Mouse (Mus musculus): ENCODE measurements around the gene A4gnt. TPM values are rescaled to one million over a fixed set of nuclear protein-coding genes. Genes with fewer than 3 reads are reported as not detected.
A peak's percentile ranks its signal among the peaks of the same experiment; 100 is the strongest.
"Not testable (repeated sequence)": the region's sequence is repeated elsewhere in the genome, so short reads cannot be mapped to it uniquely, and the experiment has no call there.

The A4gnt gene
- polyA plus RNA-seq, 1 experiment from 2014 or later, result 1.6 TPM

DNA sequence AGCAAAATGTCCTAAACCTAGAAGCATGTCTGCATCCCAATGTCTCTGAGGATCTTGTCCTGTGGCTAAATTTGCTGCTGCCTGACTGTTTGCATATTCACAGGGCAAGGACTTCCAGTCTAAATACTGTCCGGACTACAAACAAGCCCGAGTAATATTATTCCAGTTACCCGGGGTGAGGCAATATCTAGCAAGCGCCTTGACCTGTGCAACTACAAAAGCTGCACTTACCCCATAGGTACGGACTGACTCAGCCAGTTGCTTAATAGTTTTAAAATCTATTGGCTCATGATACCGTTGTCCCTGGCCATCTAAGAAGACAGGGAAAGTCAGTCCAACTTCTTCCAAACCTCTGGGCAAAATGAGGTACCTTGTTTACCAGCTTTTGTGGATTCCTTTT lies 13.2 kb upstream of the A4gnt start:
- not testable (repeated sequence) for ATAC-seq; H3K4me1 ChIP-seq (ENCODE audit: control insufficient read depth, insufficient read depth, low read length); H3K27me3 ChIP-seq (replicated peaks; ENCODE audit: control insufficient read depth, insufficient read depth, low read length); H3K9ac ChIP-seq (ENCODE audit: low read depth, low read length); H3K27ac ChIP-seq (ENCODE audit: low read length); H3K9me3 ChIP-seq (ENCODE audit: control insufficient read depth, low read length); H3K4me2 ChIP-seq (ENCODE audit: low read depth, low read length); H3K4me3 ChIP-seq (ENCODE audit: low read length); H3K36me3 ChIP-seq (ENCODE audit: control insufficient read depth, insufficient read depth, low read length)
- WGBS, result 95% methylated on average over 6 of the region's 6 CpGs

DNA sequence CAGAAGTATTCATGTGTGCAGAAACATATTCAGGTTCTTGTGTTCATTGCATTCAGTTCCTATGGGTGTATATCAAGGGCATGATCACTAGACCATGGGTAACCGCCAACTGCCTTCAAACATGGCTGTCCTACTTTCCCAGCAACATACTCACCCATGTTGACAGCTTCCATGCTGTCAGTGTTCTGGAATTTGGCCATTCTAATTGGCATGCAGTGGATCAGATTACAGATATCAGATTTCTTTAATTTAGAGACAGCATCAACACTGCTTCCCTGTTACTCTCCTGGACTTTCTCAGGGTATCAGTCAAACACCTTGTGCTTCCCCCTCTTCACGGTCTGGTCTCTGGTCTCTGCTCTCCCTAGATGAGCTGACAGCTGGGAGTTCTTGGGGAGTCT lies 8.7 kb upstream of the A4gnt start:
- Histone ChIP-seq H3K4me1 (ENCODE audit: control insufficient read depth, insufficient read depth, low read length) (no peaks in the 10 kb centered on the region), H3K9me3 (ENCODE audit: control insufficient read depth, low read length) (no peaks in the 10 kb centered on the region), H3K4me3 (ENCODE audit: low read length) (no peak overlapping the region), H3K27me3 (replicated peaks; ENCODE audit: control insufficient read depth, insufficient read depth, low read length) (no peaks in the 10 kb centered on the region), H3K9ac (ENCODE audit: low read depth, low read length) (no peak overlapping the region), H3K27ac (ENCODE audit: low read length) (no peak overlapping the region), H3K4me2 (ENCODE audit: low read depth, low read length) (no peak overlapping the region), H3K36me3 (ENCODE audit: control insufficient read depth, insufficient read depth, low read length) (no peaks in the 10 kb centered on the region)
- ATAC-seq, result no peak
- WGBS, result 71% methylated on average over 2 of the region's 2 CpGs

DNA sequence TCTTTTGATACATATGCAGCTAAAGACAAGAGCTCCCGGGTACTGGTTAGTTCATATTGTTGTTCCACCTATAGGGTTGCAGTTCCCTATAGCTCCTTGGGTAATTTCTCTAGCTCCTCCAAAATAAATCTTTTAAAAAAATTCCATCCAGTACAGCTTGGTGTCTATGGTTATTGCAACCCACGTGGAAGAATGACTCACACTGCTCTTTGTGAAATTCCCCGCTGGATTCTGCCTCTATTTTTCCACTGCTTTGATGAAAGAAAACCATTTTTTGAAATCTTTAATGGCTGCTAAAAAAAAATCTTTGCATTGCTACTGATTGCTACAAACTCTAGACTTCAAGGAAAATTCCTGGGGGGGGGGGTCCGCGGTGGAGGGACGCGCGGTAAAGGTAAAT lies 7.4 kb downstream of the A4gnt start:
- 92% methylated on average over 7 of the region's 8 CpGs for WGBS
- Histone ChIP-seq H3K9me3 (ENCODE audit: control insufficient read depth, low read length) (no peaks in the 10 kb centered on the region), H3K27me3 (replicated peaks; ENCODE audit: control insufficient read depth, insufficient read depth, low read length) (no peaks in the 10 kb centered on the region), H3K9ac (ENCODE audit: low read depth, low read length) (no peak overlapping the region), H3K4me2 (ENCODE audit: low read depth, low read length) (no peak overlapping the region), H3K4me3 (ENCODE audit: low read length) (no peak overlapping the region), H3K36me3 (ENCODE audit: control insufficient read depth, insufficient read depth, low read length) (no peaks in the 10 kb centered on the region), H3K27ac (ENCODE audit: low read length) (no peak overlapping the region), H3K4me1 (ENCODE audit: control insufficient read depth, insufficient read depth, low read length) (no peaks in the 10 kb centered on the region)
- ATAC-seq, result no peak

DNA sequence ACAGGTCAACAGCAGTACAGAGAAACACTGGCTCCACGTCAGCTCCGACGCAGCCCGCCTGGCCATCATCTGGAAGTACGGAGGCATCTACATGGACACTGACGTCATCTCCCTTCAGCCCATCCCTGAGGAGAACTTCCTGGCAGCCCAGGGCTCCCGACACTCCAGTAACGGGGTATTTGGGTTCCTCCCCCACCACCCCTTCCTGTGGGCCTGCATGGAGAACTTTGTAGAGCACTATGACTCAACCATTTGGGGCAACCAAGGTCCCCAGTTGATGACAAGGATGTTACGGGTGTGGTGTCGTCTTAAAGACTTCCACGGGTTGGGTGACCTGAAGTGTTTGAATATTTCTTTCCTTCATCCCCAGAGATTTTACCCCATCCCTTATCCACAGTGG lies 7.9 kb downstream of the A4gnt start:
- H3K9me3 ChIP-seq (ENCODE audit: control insufficient read depth, low read length), result no peaks in the 10 kb centered on the region
- WGBS, result 89% methylated on average over 11 of the region's 11 CpGs
- no peak for ATAC-seq

DNA sequence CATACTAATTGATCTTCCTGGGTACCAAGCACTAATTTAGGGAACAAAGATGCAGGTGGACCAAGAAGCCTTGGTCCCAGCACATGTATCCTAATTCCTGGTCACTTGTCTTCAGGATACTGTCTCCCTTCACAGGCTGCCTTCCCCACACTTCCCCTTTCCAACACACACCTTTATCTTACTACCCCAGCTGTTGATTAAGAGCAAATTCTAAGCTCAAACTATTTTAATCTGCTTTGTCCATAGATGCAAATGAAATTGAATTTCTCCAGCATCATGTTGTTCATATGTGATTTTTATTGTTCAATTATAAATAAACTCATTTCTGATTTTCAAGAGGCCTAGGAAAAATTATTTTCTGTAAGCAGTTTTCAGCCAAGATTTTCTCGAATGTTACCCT lies 9.7 kb downstream of the A4gnt start:
- no peaks in the 10 kb centered on the region for H3K4me1 ChIP-seq (ENCODE audit: control insufficient read depth, insufficient read depth, low read length)
- H3K9ac ChIP-seq (ENCODE audit: low read depth, low read length), result no peak overlapping the region
- WGBS, result 78% methylated on average over 1 of the region's 1 CpGs
- H3K27ac ChIP-seq (ENCODE audit: low read length), result no peak overlapping the region
- no peaks in the 10 kb centered on the region for H3K36me3 ChIP-seq (ENCODE audit: control insufficient read depth, insufficient read depth, low read length)
- ATAC-seq, result no peak
- H3K27me3 ChIP-seq (replicated peaks; ENCODE audit: control insufficient read depth, insufficient read depth, low read length), result no peaks in the 10 kb centered on the region
- H3K9me3 ChIP-seq (ENCODE audit: control insufficient read depth, low read length), result no peaks in the 10 kb centered on the region
- no peak overlapping the region for H3K4me2 ChIP-seq (ENCODE audit: low read depth, low read length)
- H3K4me3 ChIP-seq (ENCODE audit: low read length), result no peak overlapping the region

More for the DNA sequence above, 7.9 kb downstream of the A4gnt start:
- Histone ChIP-seq H3K9ac (ENCODE audit: low read depth, low read length) (no peak overlapping the region), H3K27me3 (replicated peaks; ENCODE audit: control insufficient read depth, insufficient read depth, low read length) (no peaks in the 10 kb centered on the region), H3K4me1 (ENCODE audit: control insufficient read depth, insufficient read depth, low read length) (no peaks in the 10 kb centered on the region), H3K4me3 (ENCODE audit: low read length) (no peak overlapping the region), H3K4me2 (ENCODE audit: low read depth, low read length) (no peak overlapping the region), H3K27ac (ENCODE audit: low read length) (no peak overlapping the region), H3K36me3 (ENCODE audit: control insufficient read depth, insufficient read depth, low read length) (no peaks in the 10 kb centered on the region)

DNA sequence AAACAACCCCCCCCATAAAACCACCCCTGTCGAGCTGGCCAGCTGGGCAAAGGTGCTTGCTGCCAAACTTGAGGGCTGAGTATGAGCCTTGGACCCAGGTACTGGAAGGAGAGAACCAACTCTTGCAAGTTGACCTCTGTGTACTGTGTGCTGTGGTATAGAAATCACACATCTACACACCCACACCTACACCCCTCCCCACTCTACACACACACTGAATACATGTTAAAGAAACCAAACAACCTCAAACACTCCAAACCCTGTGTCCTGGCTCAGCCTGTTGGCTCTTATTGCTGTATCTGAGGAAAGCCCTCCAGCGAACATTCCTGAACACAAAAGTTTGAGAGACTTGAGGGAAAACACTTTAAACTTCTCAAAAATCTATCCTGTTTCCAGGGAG lies 10.7 kb downstream of the A4gnt start:
- WGBS, result 39% methylated on average over 2 of the region's 2 CpGs
- H3K36me3 ChIP-seq (ENCODE audit: control insufficient read depth, insufficient read depth, low read length), result no peaks in the 10 kb centered on the region
- no peak overlapping the region for H3K9ac ChIP-seq (ENCODE audit: low read depth, low read length)
- ATAC-seq, result no peak
- H3K4me3 ChIP-seq (ENCODE audit: low read length), result no peak overlapping the region
- no peaks in the 10 kb centered on the region for H3K27me3 ChIP-seq (replicated peaks; ENCODE audit: control insufficient read depth, insufficient read depth, low read length)
- H3K4me2 ChIP-seq (ENCODE audit: low read depth, low read length), result no peak overlapping the region
- no peaks in the 10 kb centered on the region for H3K4me1 ChIP-seq (ENCODE audit: control insufficient read depth, insufficient read depth, low read length)
- H3K27ac ChIP-seq (ENCODE audit: low read length), result no peak overlapping the region
- H3K9me3 ChIP-seq (ENCODE audit: control insufficient read depth, low read length), result no peaks in the 10 kb centered on the region

DNA sequence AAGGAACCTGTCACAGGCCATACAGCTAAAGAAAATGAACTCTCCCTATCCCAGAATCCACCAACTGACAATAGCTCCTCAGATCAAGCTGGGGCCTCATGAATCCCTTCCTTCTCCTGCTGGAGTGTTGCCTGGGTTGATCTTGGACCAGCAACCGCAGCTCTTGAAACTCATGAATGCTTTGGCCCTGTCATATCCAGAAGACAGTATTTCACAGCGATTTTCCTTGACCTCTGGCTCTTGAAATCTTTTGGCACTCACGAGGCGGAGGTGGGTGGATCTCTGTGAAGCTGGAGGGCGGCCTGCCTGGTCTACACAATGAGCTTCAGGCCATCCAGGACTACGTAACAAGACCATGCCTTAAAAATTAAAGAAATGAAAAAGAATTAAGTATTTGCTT lies 11.8 kb downstream of the A4gnt start:
- no peak for ATAC-seq
- Histone ChIP-seq H3K4me1 (ENCODE audit: control insufficient read depth, insufficient read depth, low read length) (no peaks in the 10 kb centered on the region), H3K27me3 (replicated peaks; ENCODE audit: control insufficient read depth, insufficient read depth, low read length) (no peaks in the 10 kb centered on the region), H3K27ac (ENCODE audit: low read length) (no peak overlapping the region), H3K36me3 (ENCODE audit: control insufficient read depth, insufficient read depth, low read length) (no peaks in the 10 kb centered on the region), H3K4me2 (ENCODE audit: low read depth, low read length) (no peak overlapping the region), H3K9ac (ENCODE audit: low read depth, low read length) (no peak overlapping the region), H3K9me3 (ENCODE audit: control insufficient read depth, low read length) (no peaks in the 10 kb centered on the region), H3K4me3 (ENCODE audit: low read length) (no peak overlapping the region)
- WGBS, result 75% methylated on average over 6 of the region's 6 CpGs

DNA sequence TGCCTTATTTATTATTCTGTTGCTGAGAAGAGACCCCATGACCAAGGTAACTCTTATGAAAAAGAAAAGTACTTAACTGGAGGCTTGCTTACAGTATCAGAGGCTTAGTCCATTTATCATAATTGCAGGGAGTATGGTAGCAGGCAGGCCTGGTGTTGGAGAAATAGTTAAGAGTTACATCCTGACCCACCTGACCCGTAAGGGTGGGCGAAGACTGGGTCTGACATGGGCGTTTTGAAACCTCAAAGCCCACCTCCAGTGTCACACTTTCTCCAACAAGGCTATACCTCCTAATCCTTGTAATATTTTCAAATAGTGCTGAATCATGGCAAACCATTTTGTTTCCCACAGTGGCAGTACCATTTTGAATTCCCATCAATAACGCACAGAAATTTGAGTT lies 16.3 kb downstream of the A4gnt start:
- no peak overlapping the region for H3K9ac ChIP-seq (ENCODE audit: low read depth, low read length)
- H3K4me1 ChIP-seq (ENCODE audit: control insufficient read depth, insufficient read depth, low read length), result peaks cover 9% of the 10 kb centered on the region
- H3K27ac ChIP-seq (ENCODE audit: low read length), result 0 out of 2 replicates have a peak overlapping the region, but pooled peaks have one; percentile 86
- WGBS, result 67% methylated on average over 4 of the region's 4 CpGs
- no peaks in the 10 kb centered on the region for H3K36me3 ChIP-seq (ENCODE audit: control insufficient read depth, insufficient read depth, low read length)
- no peak overlapping the region for H3K4me2 ChIP-seq (ENCODE audit: low read depth, low read length)
- no peaks in the 10 kb centered on the region for H3K9me3 ChIP-seq (ENCODE audit: control insufficient read depth, low read length)
- H3K27me3 ChIP-seq (replicated peaks; ENCODE audit: control insufficient read depth, insufficient read depth, low read length), result no peaks in the 10 kb centered on the region
- no peak for ATAC-seq
- H3K4me3 ChIP-seq (ENCODE audit: low read length), result no peak overlapping the region

DNA sequence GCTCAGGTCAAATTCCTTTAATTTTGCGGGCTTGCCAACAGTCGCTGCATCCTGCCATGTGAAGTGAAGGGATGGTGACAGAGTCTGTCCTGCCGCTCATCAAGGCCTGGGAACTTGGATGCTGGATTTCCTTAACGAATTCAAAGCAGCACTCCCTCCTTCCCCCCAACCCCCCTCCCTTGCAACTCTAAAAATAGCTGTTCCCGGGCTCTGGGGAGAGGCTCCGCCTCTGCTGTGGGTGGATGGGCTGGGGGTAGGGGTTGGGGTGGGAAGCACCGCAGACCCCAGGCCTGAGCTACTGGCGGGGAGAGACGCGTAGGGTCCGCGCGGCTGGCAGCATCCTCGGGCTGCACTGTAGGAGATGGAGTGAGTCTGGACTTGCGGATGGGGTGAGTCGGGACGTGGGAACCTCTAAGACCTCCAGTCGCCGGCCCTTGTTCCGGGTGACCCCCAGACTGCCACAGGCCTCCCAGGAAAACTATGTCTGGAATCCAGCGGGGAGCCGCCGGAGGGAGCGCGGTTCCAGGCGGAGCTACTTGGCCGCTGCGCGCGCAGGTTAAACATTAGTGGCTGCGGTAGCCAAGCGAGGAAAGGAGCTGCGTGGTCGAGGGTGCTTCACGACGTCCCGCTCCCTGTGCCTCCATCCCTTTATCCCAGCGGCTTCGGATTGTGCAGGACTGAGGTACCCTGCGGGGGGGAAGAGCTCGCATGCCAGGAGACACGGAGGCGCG lies 17.1 kb downstream of the A4gnt start, which contains the start of gene Dzip1l:
Dzip1l (plus strand) TSS at position 216 of the 731 bp plus-strand sequence.
- Histone ChIP-seq H3K36me3 (ENCODE audit: control insufficient read depth, insufficient read depth, low read length) (no peaks in the 10 kb centered on the region), H3K9me3 (ENCODE audit: control insufficient read depth, low read length) (no peaks in the 10 kb centered on the region), H3K4me2 (ENCODE audit: low read depth, low read length) (peak within 1 kb of the TSS; percentile 89), H3K27ac (ENCODE audit: low read length) (peak within 1 kb of the TSS; percentile 86), H3K9ac (ENCODE audit: low read depth, low read length) (peak within 1 kb of the TSS; percentile 75), H3K4me3 (ENCODE audit: low read length) (peak within 1 kb of the TSS; percentile 63), H3K27me3 (replicated peaks; ENCODE audit: control insufficient read depth, insufficient read depth, low read length) (no peaks in the 10 kb centered on the region), H3K4me1 (ENCODE audit: control insufficient read depth, insufficient read depth, low read length) (peaks cover 9% of the 10 kb centered on the region)
- under 1% methylated on average over 44 of the region's 44 CpGs for WGBS
- ATAC-seq, result peak; percentile 93

DNA sequence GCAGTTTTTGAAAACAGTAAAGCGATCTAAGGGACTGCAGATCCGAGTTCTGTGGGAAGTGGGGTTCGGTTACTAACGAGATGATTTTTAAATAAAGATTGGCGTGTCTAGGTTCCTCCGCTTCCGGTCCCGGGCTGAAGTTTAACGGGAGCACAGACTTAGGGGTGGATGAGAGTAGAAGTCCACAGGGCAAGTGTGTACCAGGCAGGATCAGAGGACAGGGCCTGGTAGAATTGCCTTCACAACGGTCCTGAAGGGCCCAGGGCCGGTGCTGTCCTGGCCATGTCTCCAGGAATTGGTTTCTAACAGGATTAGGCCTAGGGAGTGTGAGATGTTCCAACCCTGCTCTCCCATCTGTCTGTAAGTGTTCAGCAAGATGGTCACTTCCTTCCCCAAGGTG lies 17.8 kb downstream of the A4gnt start:
- WGBS, result 3% methylated on average over 11 of the region's 11 CpGs
- ATAC-seq, result peak; percentile 47
- Histone ChIP-seq H3K9me3 (ENCODE audit: control insufficient read depth, low read length) (no peaks in the 10 kb centered on the region), H3K36me3 (ENCODE audit: control insufficient read depth, insufficient read depth, low read length) (no peaks in the 10 kb centered on the region), H3K27me3 (replicated peaks; ENCODE audit: control insufficient read depth, insufficient read depth, low read length) (no peaks in the 10 kb centered on the region), H3K4me1 (ENCODE audit: control insufficient read depth, insufficient read depth, low read length) (peaks cover 9% of the 10 kb centered on the region), H3K9ac (ENCODE audit: low read depth, low read length) (peak overlapping the region; percentile 75), H3K4me3 (ENCODE audit: low read length) (peak overlapping the region; percentile 63), H3K27ac (ENCODE audit: low read length) (peak overlapping the region; percentile 86), H3K4me2 (ENCODE audit: low read depth, low read length) (peak overlapping the region; percentile 89)

All from intestine, embryonic 16.5 days (tissue).